In genomic region chr5:106560631-106561498, GRCm38 (mm10) we compare ENCODE assay signal across 8 mouse cellular contexts. TPM values are rescaled to one million over a fixed set of nuclear protein-coding genes. Genes with fewer than 3 reads are reported as not detected.
A peak's percentile ranks its signal among the peaks of the same experiment; 100 is the strongest.
DNase-seq lines count a peak whose midpoint lies in the region; ATAC-seq lines count a peak whose summit lies in the region.

No protein-coding gene starts in this region.

- H3K36me3 ChIP-seq in forebrain, embryonic 15.5 days, result no peaks in the 10 kb centered on the region
- no peaks in the 10 kb centered on the region for H3K36me3 ChIP-seq in limb, embryonic 13.5 days
- no peaks in the 10 kb centered on the region for H3K36me3 ChIP-seq in stomach, embryonic 15.5 days

- peak overlapping the region; percentile 24 for H3K4me3 ChIP-seq in forebrain, embryonic 15.5 days
- peak overlapping the region; percentile 34 for H3K4me3 ChIP-seq in limb, embryonic 13.5 days
- H3K4me3 ChIP-seq in stomach, embryonic 15.5 days (replicated peaks), result peak overlapping the region; percentile 19

- ATAC-seq in forebrain, embryonic 15.5 days (replicated peaks), result peak; percentile 69
- ATAC-seq in limb, embryonic 13.5 days (ENCODE audit: low FRiP score, low read depth), result no peak; the same call in 1 of the 2 replicates
- no peak for ATAC-seq in stomach, embryonic 15.5 days (ENCODE audit: insufficient read depth, low FRiP score, low read depth)

- H3K27me3 ChIP-seq in forebrain, embryonic 15.5 days, result peaks cover 87% of the 10 kb centered on the region
- peaks cover 96% of the 10 kb centered on the region for H3K27me3 ChIP-seq in limb, embryonic 13.5 days
- peaks cover 74% of the 10 kb centered on the region for H3K27me3 ChIP-seq in stomach, embryonic 15.5 days (replicated peaks)

- no peaks in the 10 kb centered on the region for H3K9me3 ChIP-seq in forebrain, embryonic 15.5 days
- no peaks in the 10 kb centered on the region for H3K9me3 ChIP-seq in limb, embryonic 13.5 days
- no peaks in the 10 kb centered on the region for H3K9me3 ChIP-seq in stomach, embryonic 15.5 days

- H3K4me1 ChIP-seq in forebrain, embryonic 15.5 days, result peaks cover 42% of the 10 kb centered on the region
- H3K4me1 ChIP-seq in limb, embryonic 13.5 days, result peaks cover 13% of the 10 kb centered on the region
- peaks cover 5% of the 10 kb centered on the region for H3K4me1 ChIP-seq in stomach, embryonic 15.5 days

- peak overlapping the region; percentile 53 for H3K27ac ChIP-seq in forebrain, embryonic 15.5 days (replicated peaks)
- H3K27ac ChIP-seq in limb, embryonic 13.5 days, result no peak overlapping the region
- no peak overlapping the region for H3K27ac ChIP-seq in stomach, embryonic 15.5 days

- DNase-seq in layer of hippocampus, adult 11-12 months (ENCODE audit: low spot score), result peak; percentile 11
- no peak for DNase-seq in layer of hippocampus, adult 9-10 months (ENCODE audit: low spot score)
- peak; percentile 80 to 82 for DNase-seq in cerebellum, adult 18-20 months
- no peak for DNase-seq in gastrocnemius, adult 18-20 months (ENCODE audit: low spot score)
- no peak for DNase-seq in adrenal gland, postnatal 10 days

- WGBS in forebrain, embryonic 15.5 days, result 2% methylated on average over 40 of the region's 40 CpGs
- WGBS in limb, embryonic 13.5 days, result 2% methylated on average over 40 of the region's 40 CpGs
- 3% methylated on average over 40 of the region's 40 CpGs for WGBS in stomach, embryonic 15.5 days

- peak overlapping the region; percentile 24; the same call in 1 of the 2 replicates for H3K9ac ChIP-seq in forebrain, embryonic 15.5 days (replicated peaks)
- H3K9ac ChIP-seq in limb, embryonic 13.5 days, result 0 out of 2 replicates have a peak overlapping the region, but pooled peaks have one; percentile 43
- H3K9ac ChIP-seq in stomach, embryonic 15.5 days, result no peak overlapping the region

- H3K4me2 ChIP-seq in forebrain, embryonic 15.5 days (replicated peaks), result peak overlapping the region; percentile 46
- peak overlapping the region; percentile 58 for H3K4me2 ChIP-seq in limb, embryonic 13.5 days (replicated peaks)
- peak overlapping the region; percentile 48 for H3K4me2 ChIP-seq in stomach, embryonic 15.5 days

RNA-seq across cellular contexts. Expression of gene Gm17304, which starts 48.0 kb away (rescaled TPM):
- polyA plus RNA-seq in forebrain, embryonic 15.5 days (2015; fragmentation: Nextera tagmentation; extraction: Ambion mirVana), result not detected in 2 replicates
- not detected in 2 replicates for polyA plus RNA-seq in limb, embryonic 13.5 days (2015; fragmentation: Nextera tagmentation; extraction: Ambion mirVana)
- not detected in 2 replicates for polyA plus RNA-seq in stomach, embryonic 15.5 days (2015; fragmentation: Nextera tagmentation; extraction: Ambion mirVana)
- total RNA-seq in gastrocnemius, adult 18-20 months (2021), result not detected
- not detected for total RNA-seq in adrenal gland, postnatal 10 days (2021)

Comparison
In these comparisons a context has a peak if more than half of its experiments do, and no peak if none do; other contexts are left out.
1. DNase-seq: peak in layer of hippocampus, adult 11-12 months (single experiment) and cerebellum, adult 18-20 months (2 of 2); none in layer of hippocampus, adult 9-10 months (single experiment), gastrocnemius, adult 18-20 months (single experiment) and adrenal gland, postnatal 10 days (single experiment).
2. Peak in every context shown above with its lines, with median percentiles within 50 percentile points of each other: H3K4me2 ChIP-seq and H3K4me3 ChIP-seq.